Mouse (Mus musculus): ENCODE measurements around the gene Cep57l1.

Cep57l1 gene

DNA sequence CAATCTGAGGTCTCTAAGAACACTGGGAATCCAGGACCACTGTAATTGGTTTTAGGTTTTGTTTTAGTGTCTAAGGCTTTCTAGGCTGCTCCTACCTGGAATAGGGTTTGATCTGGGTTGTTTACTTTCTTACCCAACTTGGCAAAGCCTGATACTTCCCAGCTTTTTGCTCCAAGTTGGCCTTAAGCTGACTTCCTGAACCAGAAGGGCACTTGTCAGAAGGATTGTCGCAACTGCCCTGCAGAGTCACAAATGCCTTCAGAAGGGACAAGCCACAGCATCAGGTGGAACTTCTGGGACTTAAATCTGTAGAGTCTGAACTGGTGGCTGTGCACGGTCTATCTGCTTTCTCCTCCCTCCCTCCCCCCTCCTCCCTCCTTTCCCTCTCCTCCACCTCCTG, 69.5 kb downstream of the Cep57l1 start:
- DNase-seq (ENCODE audit: low spot score), result no peak

DNA sequence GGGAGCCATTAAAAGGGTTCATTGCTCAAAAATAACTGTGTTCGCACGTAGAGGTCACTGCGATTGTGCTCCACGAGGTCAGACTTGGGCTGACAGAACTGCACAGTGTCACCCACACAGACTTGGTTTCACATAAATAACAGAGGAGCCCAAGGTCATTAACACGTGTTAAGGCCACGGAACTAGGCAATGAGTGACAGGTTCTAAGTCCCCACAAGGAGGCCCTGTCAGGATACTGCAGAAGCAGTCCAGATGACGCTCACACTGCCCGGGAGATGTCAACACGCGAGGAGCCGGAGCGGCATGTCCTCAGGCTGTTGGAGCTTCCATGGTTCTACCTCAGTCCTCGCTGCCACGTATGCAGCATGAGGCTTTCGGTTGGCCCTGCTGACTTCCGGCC, 72.4 kb downstream of the Cep57l1 start:
- DNase-seq (ENCODE audit: low spot score), result no peak

DNA sequence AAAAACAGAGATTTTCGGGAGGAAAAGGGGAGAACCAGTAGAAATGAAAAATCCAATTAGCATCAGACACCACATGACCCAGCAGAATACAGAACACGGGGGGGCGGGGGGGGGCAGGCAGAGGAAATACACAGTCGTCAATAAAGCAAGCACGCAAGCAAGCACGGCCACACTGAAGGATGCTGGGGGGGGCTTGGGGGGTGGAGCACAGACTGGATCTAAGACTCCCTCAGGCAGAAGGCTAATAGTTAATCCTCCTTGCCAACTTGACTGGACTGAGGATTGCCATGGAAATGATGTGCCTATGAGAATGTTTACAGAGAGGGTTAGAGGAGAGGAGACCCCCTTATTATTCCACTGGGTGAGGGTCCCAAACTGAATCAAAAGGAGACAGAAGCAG, 74.3 kb downstream of the Cep57l1 start:
- DNase-seq (ENCODE audit: low spot score), result no peak

DNA sequence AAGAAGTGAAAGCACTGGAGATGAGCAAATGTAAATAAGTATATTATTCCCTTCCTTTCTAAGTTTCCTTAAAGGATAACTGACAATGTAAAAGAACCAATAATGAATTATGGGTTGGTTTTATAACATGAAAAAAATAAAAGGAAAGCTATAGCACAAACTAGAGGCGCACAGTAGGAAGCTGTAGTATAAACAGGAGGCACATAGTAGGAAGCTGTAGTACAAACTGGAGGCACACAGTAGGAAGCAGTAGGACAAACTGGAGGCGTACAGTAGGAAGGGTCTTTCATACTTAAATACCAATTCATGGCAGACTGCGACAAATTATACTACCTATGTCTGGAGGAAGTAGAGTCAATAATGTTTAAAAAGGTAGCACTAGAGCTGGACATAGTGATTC, 76.5 kb downstream of the Cep57l1 start:
- DNase-seq (ENCODE audit: low spot score), result no peak

DNA sequence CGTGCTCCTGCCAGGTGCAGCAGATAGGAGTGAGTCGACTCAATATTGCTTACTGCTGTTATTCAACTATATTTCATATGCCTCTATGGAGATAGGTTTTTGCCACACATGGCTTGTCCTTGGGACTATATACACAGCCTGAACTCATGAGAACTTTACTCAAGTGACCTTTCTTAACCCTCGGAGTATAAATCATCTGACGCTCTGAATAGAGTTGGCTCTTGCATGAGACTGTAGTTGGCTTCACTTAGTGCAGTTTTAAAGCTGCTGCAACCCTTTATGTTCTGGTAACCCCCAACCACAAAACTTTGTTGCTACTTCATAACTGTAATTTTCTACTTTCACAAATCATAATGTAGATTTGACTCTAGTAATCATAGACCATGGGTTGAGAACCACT, 77.7 kb downstream of the Cep57l1 start:
- no peak for DNase-seq (ENCODE audit: low spot score)

DNA sequence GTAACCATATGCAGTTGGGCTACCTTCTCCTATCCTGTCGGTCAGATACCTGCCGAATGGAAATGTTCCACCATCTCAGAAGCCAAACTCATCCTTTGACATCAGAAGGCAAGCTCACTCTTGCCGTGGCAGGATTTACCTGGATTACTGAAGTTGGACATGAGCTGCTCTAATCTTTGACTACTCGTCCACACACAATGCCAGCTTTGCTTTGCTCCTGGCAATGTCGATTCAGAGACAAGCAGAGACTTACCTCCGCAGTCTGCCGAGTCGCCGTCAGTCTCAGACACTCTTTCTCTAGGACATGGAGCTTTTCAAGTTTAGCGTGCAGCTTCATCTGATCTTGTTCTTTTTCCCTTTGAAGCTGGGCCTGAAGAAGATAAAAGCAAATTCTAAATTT, 78.9 kb downstream of the Cep57l1 start:
- DNase-seq (ENCODE audit: low spot score), result no peak

DNA sequence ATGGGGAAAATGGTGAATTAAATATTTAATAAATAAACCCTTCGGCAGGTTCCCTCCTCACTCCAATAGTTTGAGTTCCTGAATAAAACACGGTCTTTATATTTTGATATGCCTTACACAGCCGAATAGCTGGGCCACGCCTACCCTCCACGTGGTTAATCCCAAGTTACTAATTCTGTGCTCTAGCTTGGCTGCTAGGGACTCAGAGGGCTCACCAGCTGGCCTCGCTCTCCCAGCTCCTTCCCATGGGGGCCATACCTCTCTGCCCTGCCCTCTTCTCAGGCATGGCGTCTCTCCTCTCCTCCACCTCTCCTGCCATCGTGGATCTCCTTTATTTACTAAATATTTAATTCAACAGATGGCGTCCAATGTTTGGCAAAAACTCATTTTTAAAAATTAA, 83.5 kb downstream of the Cep57l1 start:
- no peak for DNase-seq (ENCODE audit: low spot score)

DNA sequence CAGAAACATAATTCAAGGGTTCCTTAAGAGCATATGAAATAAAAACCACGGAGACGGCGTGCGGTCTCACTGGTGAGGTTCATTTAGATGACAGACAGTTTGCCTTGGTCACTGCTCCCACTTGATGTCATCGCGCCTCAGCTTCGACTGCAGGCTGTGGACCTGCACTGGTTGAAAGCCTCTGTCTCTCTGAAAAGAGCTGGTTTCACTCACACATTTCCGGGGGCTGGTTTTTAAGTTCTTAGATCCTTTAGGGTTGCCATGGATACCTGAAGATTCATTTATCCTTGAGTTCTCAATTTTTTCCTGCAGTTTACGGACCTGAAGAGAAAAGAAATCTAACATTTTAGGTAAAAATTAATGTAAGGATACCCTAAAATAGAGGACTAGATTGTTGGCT, 90.1 kb downstream of the Cep57l1 start:
- DNase-seq (ENCODE audit: low spot score), result no peak

DNA sequence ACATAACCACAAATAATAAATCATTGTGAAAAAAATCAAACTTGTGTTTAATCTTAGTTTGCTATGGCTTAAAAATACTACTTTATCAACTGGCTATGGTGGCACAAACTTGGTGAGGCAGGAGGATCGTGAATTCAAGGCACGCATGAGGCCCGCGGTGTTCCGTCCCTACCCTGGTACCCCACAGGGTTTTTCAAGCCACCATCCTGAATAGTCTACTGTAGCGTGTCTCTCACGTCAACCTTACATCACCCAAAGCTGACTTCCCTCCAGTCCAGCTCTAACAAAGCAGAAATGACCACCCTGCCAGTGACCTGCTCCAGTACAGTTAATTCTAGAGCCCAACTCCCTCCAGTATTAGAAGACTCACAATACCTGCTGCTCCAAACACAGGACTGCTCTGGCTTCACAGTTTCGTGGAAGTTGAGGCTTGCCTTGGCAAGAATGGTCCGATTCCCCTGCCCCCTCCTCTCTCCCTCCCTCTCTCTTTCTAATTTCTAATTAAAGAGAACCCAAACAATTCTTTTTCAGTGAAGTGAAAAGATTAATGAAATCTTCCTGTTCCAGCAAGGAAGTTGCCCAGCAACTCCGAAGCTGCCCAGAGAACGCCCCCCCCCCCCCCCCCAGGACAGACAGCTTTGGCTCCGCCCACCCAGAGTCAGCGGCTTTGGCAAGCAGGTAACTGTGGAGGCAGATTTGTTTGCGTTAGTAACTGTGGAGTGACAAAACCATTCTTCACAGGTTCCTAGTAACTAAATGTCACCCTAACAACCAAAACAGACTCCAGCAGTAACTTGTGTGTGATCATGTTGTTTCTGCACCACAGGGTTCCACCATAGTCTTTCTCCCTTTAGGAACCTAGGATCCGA, 93.4 kb downstream of the Cep57l1 start, which contains the start of gene Ccdc162:
TSS of gene Ccdc162 (minus strand) at position 606 of the 869 bp plus-strand sequence.
- DNase-seq (ENCODE audit: low spot score), result peak; percentile 35

DNA sequence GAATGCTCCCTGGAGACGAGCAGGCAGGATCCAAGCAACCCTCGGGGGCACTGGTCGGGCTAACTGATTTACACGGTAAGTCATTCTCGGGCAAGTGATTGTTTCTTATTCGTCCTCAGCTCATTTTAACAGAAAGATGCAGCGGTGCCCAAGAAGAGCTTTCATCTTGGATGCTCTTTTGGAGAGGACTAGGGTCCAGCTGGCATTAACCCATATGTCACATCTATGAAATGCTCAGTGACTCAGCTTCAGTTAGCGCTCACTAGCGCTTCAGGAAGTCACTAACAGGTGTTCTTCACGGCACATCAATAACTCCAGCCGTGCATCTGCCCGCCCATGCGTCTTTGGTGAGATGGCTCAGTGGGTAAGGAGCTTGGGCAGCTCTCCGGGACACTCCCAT, 94.1 kb downstream of the Cep57l1 start:
- DNase-seq (ENCODE audit: low spot score), result no peak

DNA sequence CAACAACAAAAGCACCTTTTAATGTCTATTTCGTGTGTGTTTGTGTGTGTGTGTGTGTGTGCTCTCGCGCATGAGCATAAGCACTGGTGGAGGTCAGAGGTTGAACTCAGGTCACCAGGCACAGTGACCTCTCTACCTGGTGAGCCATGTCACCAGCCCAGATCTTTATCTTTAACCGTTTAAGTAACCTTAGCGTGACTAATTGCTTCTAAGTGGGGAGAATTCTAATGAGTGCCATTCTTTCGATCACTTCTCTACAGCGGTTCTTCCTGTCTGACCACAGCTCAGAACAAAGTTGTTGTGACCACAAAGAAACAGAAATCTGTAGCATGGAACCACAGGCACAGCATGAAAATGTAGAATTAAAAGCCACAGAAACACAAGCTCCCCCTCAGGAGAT, 98.2 kb downstream of the Cep57l1 start:
- DNase-seq (ENCODE audit: low spot score), result peak; percentile 22

DNA sequence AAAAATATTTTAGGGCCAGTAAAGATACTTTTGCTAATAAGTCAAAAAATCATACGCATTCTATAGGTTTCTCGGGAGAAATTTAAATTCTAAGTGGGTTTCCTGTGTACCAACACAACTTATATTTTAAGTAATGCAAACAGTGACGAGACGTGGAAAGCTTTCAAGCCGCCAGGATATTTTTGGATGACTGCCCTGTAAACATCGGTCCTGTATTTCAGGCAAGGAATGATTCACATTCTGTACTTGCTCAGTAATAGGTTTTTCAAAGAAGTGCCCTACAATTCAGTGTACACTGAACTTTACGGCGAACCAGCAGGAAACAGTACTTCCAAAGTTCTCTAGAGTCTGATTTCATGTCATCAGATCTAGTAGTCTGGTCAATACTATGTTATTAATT, 98.9 kb downstream of the Cep57l1 start:
- DNase-seq (ENCODE audit: low spot score), result no peak

DNA sequence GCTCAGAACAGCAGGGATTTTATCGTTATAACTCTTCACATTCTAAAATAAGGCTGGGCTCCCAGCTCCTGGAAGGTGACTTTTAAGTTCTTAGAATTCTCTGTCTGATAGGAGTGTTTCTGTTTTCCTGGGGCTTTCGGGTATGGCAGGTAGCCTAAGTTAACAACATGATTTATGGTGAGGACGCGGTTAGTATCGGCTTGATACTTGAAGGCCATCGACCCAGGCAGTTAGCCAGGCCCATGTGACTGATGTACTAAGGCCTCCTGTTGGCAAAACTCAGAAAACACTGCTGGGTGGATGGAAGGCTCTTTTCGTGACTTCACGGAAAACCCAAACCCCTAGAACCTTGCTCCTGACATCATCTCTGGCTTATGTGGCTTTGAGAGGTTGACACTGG, 100.3 kb downstream of the Cep57l1 start:
- DNase-seq (ENCODE audit: low spot score), result no peak

DNA sequence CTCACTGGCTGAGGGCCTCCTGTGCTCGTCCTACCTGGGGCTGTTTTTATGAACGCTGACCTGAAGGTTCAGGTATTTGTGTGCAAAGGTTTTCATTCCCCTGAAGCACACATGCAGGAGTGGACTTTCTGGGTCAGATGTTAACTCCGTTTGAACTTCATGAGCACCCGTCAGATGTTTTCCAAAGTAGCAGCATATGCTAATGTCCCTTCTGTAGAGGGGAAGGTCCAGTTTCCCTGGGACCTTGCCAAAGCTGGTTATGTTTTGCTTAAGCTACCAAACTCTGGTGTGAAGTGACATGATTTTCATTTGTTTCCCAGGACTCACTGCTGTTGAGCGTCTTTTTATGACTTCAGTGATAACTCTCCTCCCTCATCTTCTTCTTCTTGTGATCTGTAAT, 110.0 kb downstream of the Cep57l1 start:
- DNase-seq (ENCODE audit: low spot score), result no peak

DNA sequence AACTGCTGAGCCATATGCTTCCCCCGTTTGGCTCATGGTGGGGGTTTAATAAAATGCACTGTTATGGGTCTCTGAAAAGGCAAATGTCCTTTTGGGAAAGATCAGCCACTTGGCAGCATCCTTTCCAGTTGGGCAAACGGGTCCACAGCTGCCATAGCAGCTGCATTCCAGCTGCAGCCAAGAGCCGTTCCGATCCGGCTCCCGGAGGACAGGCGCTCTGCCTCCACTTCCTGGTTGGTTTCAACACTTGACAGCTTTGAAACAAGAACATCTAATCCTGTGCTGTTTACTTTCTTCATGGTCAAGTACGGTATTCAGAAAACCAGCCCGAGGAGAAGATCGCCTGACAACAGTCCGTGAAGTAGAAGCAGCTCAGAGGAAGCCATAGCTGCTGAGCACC, 112.6 kb downstream of the Cep57l1 start:
- no peak for DNase-seq (ENCODE audit: low spot score)

DNA sequence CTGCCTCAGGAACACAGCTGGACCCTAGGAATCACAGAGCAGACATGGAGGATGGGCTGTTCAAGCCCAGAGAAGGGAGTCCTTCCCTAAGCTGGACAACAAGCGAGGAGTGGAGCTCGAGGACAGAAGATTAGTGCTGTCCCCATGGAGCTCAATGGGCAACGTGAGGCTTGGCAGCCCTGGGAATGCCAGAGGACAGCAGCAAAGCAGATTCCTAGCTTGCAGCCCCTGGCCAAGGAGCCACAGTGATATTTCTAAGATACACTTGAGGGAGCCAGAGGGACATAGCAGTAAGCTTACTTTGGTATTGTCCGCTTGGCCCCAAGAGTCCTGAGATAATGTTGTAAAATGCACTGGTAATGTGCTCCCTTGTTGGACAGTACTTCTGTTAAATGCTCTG, 118.7 kb downstream of the Cep57l1 start:
- no peak for DNase-seq (ENCODE audit: low spot score)

DNA sequence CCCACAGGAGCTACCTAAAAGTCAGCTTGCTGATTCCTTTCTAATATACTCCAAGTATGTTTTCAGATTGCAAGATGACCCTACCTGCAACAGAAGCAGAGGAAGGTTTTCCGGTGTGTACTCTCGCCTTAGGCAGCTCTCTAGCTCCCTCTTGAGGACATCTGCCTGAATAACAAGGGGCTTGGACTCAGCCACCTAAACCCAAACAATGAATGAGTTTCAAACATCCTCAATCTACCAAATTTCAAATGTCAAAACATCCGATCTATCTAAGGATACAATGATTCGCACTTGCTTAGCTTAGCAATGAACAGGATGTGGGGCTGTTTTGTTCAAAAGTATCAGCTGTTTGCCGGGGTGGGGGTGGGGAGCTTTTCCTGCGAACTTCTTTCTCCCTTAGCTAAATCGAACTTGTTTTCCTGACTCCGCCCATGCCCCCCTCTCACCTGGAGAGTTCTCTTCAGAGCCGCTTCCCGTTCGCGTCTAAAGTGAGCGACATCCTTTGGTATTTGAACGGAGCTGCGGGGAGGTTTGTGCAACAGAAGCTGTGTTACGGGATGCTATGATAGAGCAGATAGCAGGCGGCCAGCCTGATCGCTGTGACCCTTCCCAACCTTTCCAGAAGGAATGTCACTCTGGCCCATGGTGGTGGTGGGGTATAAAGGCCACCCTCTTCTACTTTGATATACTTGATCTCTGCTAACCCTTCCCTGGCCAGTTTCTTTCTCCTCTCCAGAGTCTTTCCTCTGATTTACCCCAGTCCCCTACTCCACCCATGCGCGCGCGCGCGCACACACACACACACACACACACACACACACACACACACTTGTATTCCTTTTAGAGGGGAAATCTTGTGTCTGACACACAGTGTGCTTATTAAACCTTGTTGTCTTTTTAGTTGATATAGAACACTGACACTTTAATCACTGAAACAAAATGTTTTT, 119.5 kb downstream of the Cep57l1 start:
- peak; percentile 91 for DNase-seq (ENCODE audit: low spot score)

DNA sequence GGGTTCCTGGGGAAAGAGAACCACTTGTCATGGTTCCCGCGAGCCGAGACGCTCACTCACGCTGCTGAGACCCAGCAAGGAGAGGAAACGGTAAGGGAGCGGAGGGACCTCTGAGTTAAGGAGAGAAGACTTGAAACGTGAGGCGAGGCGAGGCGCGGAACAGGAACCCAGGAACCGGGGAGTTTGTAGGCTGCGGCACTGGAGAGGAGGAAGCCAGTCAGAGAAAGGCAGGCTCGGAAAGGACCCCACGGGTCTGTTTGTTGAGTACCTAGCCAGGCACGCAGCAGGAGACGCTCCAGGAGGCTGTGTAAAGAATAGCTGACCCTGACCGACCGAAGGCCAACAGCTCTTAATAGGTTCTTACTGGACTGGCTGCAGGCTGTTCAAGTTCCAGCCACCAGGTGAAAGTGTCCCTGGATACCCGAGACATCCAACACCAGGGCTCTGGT, 125.1 kb downstream of the Cep57l1 start:
- DNase-seq (ENCODE audit: low spot score), result peak; percentile 59

DNA sequence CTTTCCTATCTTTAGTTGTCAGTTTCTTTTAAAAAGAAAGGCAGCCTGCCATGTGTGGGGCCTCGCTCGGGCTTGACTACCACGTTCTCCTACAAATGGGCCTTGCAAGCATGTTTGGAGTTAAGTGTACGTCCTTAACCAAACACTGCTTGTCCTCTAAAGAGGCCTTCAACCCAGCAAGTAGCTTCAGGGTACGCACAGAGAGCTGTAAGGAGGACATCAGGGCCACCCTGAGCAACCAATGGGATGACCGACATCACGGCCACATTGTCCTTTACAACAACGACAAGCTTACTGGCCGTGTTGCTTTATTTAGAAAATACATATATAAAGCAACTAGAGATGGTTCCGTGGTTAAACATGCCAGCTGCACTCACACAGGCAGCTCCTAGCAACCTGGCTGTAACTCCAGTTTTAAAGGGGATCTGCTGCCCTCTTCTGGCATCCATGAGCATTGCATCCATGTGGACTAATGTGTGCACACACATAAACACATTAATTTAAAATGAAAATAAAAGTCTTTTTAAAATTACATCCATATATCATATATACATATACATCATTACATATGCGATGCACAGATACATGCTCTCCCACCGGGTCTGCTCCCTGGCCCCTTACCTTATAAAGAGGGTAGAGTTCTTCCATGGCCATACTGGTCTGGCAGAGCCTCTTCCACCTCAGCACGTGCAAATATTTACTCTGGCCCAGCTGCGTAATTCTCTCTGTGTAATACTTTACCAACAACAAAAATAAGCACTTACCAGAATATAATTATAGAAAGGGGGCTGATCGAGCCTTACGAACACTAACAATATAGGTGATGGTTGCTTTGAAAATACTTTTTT, 126.9 kb downstream of the Cep57l1 start:
- peak; percentile 93 for DNase-seq (ENCODE audit: low spot score)

DNA sequence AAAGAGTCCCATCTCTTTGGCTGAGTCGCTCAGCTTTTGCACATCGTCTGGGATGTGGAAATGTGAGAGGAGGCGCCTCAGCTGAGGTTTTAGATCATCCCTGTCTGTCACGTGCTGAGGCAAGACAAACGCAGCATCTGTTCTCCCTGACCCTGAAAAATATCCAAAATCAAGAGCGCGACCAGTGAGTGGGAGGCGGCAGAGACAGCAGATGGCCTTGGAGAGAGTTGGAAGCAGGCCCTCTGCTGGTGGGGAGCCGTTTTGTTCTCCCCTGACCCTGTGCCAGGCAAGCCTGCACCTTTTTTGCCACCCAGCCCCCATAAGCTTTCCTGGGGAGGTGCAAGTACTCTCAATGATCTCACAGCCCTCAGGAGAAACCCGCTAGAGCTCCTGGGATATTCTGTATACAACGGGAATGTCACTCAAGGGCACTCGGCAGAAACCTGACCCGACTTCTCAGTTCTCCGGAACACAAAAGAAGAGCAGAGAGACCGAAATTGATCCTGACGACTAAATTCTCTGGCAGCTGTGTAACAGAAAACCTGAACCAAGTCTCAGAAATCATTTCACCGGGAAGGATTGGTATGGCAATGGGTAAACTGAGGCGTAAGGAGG, 130.8 kb downstream of the Cep57l1 start:
- peak; percentile 85 for DNase-seq (ENCODE audit: low spot score)

DNA sequence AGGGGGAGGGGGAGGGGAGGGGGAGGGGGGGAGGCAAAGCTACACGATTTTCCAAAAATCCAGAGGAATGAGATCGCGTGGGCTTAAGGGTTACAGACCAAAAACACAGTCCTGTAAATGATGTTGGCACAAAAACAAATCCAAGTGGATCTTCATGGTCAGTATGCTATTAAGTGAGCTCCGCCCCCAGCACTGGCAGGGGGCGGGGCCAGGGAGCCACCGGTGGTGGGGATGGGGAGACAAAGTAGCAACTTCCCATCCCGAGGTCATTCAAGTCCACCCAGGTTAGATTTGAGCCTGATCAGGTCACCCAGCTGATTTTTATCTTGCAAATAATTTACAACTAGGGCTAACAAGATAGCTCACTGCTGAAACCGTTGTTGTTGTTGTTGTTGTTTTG, 132.3 kb downstream of the Cep57l1 start:
- no peak for DNase-seq (ENCODE audit: low spot score)

DNA sequence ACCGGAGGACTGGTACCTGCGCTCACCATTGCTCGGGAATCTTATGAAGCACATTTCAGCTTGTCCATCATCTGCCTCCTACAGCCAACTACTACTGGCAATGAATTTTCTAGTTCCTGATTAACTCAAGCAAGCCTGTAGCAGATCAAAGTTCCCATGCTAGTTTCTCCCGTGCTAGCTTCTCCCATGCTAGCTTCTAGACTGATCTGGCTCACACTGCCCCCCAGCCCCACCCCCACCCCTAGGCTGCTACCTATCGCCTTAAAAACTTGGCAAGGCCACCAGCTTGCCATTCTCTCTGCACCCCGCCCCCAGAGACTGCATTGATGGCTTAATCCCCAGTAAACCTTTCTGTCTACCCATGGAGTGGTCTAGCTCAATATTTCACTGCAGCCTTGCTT, 133.0 kb downstream of the Cep57l1 start:
- DNase-seq (ENCODE audit: low spot score), result no peak

Measured in embryo, embryonic 10.5 days (tissue).